Mouse (Mus musculus) kidney, adult 9 months (tissue): Measurements from ENCODE around the gene Sf3a2.
"Not testable (repeated sequence)": the region's sequence is repeated elsewhere in the genome, so short reads cannot be mapped to it uniquely, and the experiment has no call there.

Experiments used
- DNase-seq: peaks from one replicate; pipeline ENCODE4 v3.0.0; 2022

Gene Sf3a2

GRCm38 (mm10) chr10:80826151-80827062 is 28.4 kb downstream of the Sf3a2 start, which contains the start of gene Oaz1:
TSS of gene Oaz1 (plus strand) at chr10:80826656.
- peak; percentile 100 for DNase-seq

- no peak for DNase-seq
Measured at GRCm38 (mm10) chr10:80827063-80827869, 29.3 kb downstream of the Sf3a2 start.

DNA sequence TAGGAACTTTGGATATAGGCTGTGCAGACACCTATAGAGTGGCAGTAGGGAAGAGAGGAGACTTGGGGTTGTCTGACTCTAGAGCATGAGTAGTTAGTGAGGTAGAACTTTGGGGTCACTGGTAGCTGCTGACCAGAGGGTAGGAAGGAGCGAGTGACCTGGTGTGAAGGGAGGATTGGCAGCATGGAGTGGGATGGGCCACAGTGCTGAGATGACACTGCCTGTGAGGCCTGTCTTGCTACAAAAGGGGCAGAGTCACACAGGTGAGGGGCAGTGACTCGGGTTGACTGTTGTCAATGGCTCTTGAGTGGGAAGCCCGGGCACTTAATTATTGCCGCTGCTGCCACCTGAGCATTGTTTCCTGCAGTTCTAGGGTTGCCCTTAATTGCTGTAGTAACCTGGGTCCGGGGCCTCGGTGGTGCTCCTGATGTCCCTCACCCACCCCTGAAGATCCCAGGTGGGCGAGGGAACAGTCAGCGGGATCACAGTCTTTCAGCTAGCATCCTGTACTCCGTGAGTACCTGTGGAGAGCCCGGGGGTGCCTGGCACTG is 29.9 kb downstream of the Sf3a2 start:
- DNase-seq: no peak

DNA sequence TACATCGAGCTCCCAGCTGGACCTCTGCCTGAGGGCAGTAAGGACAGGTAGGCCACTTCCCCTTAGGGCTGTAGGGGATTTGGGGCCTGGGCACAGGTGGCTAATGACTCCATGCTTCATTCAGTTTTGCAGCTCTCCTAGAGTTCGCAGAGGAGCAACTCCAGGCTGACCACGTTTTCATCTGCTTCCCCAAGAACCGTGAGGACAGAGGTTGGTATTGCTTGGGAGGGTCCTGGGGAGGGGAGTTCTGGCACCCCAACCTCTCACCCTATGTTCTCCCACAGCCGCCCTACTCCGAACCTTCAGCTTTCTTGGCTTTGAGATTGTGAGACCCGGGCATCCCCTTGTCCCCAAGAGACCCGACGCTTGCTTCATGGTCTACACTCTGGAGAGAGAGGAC is 30.6 kb downstream of the Sf3a2 start:
- DNase-seq: not testable (repeated sequence)

DNA sequence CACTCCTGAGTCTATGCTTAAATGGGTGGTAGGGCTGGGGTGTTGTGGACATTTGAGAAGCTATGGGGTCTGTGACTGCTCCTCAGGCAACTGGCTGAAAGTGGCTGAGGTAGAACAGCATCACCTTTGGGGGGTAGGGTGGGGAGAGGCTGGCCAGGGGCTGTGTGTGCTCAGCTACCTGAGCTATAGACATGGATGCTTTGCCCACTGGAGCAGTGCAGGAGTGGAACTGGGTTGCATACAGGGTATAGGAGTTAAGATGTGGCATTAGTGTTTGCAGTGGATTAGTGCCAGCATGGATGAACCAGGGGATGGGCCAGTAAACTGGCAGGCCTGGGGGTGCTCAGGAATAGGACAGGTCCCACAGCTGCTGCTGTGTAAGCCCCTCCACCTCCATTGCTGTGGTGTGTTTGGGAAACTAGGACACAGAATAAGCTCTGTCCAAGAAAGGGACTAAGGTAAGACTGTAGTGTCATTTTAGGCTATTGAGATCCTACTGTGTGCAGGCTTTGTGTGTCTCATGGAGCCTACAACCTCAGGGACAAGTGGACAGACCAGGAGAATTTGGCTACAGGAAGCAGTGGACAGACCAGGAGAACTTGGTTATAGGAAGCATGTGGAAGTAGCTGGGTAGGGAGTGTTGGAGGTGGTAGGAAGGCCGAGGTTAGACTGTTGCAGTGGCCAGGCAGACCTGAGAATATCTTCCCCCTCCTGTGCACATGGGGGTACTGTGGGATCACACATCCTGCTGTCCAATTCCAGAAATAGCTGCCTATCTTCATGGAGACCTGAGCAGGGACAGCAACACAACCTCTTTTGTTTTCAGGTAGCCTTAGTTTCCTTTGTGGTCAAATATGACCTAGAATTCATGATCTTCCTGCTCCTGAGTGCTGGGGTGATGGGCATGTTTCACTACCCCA is 31.6 kb downstream of the Sf3a2 start:
- no peak for DNase-seq

DNA sequence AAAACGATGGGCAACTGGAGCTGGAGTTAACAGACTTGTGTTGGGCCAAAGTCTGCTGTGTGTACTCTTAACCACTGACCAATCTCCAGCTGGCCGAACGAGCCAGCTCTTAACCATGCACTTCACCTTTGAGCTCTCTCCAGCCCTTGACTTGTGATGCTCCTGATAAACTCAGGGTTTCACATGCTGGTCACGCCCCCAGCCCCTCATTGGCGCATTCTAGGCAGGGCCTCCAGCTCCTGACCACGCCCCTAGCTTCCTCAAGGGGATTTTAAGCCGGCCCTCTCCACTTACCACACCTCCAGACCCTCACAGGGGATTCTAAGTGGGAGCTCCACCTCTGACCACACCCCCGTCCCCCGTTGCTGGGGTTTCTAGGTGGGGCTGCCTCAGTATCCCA is 33.1 kb downstream of the Sf3a2 start:
- DNase-seq: peak; percentile 93

DNA sequence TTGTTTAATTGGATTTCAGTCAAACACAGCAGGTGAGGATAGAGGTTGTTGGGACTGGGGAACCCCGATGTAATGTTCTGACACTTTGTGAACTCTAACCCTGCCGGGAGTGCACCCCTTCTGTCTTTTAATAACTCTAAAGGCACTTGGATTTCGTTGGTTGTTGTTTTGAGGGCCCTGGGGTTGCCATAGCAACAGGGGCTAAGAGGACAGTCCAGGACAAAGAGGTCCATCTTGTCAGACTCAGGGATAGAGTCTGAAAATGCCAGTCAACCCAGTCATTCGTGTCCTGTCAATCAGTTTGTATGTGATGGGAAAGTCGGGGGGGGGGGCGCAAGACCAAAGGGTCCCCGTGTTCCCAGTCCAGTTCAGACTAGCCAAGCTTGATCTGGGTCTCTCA is 34.8 kb downstream of the Sf3a2 start:
- DNase-seq: no peak

- DNase-seq: no peak
Measured at GRCm38 (mm10) chr10:80835617-80836016, 37.6 kb downstream of the Sf3a2 start.

DNA sequence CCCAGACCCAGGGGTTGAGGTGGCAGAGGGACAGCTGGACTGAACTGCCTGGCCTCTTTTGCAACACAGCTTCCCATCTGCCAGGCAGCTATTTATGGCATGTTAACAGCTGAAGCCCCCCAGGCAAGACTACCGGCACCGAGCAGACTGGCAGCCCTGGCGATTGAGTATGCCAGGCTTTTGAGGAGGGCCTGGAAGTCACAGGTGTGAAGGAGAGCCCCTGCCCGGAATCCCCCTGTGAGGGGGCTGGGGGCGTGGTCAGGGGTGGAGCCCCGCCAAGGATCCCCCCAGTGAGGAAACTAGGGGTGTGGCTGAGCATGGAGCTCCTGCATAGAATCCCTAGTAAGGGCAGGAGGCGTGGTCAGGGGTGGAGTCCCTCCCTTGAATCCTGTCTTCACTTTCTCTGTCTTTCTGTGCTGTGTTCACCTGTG is 39.0 kb downstream of the Sf3a2 start:
- DNase-seq: no peak

GRCm38 (mm10) chr10:80837827-80838226 is 39.8 kb downstream of the Sf3a2 start:
- DNase-seq: no peak

GRCm38 (mm10) chr10:80838346-80838912 is 40.4 kb downstream of the Sf3a2 start:
- DNase-seq: no peak

GRCm38 (mm10) chr10:80839848-80840247 is 41.9 kb downstream of the Sf3a2 start:
- no peak for DNase-seq

- DNase-seq: no peak
Measured at GRCm38 (mm10) chr10:80841685-80842084, 43.7 kb downstream of the Sf3a2 start.

GRCm38 (mm10) chr10:80842334-80842733 is 44.3 kb downstream of the Sf3a2 start:
- DNase-seq: no peak

GRCm38 (mm10) chr10:80843087-80843930 is 45.3 kb downstream of the Sf3a2 start:
- DNase-seq: no peak

DNA sequence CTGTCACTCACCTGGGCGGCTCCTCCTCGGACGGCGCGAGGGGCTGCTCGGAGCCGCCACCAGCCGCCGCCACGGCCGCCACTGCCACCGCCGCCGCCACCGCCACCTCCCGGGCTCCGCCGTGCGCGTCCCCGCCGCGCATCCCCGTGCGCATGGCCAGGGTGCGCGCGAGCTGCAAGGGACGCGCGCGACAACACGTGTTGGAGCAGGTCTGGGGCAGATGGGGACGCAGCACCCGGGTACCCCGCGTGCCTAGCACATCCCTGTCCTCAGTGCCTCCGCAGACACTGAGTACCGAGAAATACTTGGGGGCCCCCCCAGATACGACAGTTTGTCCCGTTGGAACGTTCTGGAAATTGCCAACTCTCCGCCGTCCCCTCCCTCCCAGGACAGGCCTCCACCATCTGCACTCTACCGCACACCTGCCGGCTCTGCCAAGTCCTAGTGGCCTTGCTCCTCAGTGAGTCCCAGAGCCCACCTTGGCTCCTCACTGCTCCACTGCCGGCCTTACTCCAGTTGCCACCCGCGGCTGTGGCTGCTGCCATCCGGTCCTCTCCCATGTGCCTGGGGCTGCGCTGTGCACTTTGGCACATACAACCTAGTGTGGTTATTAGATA is 46.0 kb downstream of the Sf3a2 start, which contains the start of gene Lingo3:
Gene Lingo3 (minus strand): TSS at position 109 of the 617 bp plus-strand sequence.
- DNase-seq: no peak

GRCm38 (mm10) chr10:80845055-80845693 is 47.2 kb downstream of the Sf3a2 start:
- no peak for DNase-seq

DNA sequence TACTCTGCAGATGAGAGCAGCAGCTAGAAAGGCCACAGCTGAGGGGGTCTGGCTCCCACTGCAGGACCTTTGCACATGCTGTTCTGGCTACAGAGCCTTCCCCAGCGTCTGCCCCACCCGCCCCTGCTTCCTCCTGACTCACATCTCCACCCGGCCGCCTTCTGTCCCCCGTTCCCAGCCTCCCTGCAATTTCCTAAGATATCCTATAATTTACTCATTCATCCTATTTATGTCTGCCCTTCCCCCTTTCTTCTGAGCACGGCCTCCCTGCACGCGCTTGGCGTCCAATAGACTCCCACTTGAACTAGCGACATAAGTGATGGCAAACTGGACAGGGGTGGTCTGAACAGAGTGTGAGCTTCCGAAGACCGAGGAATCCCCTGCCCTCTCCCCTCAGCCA is 47.7 kb downstream of the Sf3a2 start:
- no peak for DNase-seq

DNA sequence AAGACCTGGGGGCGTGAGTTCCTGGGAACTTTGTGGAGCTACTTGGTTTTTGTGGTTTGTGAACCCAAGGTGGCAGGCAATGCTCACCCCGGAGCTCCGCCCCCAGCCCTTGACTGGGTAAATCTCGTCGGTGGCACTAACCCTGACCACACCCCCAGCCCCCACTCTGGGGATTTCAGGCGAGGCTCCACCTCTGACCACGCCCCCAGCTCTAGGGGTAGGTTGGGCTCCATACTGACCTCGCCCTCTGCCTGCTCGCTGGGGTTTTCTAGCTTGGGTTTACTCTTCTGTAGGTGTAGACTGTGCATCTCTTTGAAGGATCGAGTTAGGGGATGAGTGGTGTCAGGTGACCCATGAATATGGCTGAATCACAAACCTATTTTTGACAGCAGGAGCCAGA is 50.6 kb downstream of the Sf3a2 start:
- DNase-seq: peak; percentile 60
